Mouse (Mus musculus) G1E (cell line): ENCODE data around the gene Vipas39.

ENCODE experiments used
- CTCF ChIP-seq: IDR thresholded peaks from 2 replicates; pipeline ENCODE4 v1.5.1; 2012; ENCODE audit warnings: low read depth, low read length, inconsistent platforms, mixed read lengths
- GATA1 ChIP-seq: IDR thresholded peaks from 2 replicates; pipeline ENCODE4 v1.6.1; 2012; ENCODE audit warnings: borderline replicate concordance, low read length, inconsistent platforms, mixed read lengths
- TAL1 ChIP-seq: conservative IDR thresholded peaks from 2 replicates; pipeline ENCODE4 v1.6.1; 2012; ENCODE audit warnings: low read depth, low read length, inconsistent platforms, mixed read lengths

DNA sequence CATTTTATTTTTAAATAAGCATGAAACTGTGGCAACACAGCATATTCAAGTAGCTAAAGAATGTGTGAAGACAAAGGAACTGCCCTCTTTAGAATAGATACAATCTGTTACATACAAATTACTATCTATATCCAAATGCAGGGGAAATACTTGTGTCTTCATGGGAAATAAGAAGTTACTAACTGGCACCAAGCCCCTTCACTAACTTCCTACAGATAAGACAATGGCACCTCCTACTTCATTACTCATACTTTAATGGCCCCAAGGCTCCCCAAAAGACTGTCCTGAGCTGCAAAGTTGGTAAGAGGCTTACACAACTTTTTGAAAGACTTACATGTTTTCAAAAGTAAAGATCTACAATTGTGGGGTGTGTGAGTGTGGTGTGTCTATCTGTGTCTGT, 48.5 kb downstream of the Vipas39 start:
- TF ChIP-seq TAL1 (no peak), GATA1 (no peak), CTCF (no peak)
